Mouse (Mus musculus) myocyte (in vitro differentiated cells): Measurements from ENCODE around the gene BC048403. TPM values are rescaled to one million over a fixed set of nuclear protein-coding genes. Genes with fewer than 3 reads are reported as not detected.

Experiments
- H3K27me3 ChIP-seq: one replicate; pipeline ENCODE4 v1.6.1; 2011; ENCODE audit not compliant: control insufficient read depth, insufficient read depth, insufficient read length
- H3K36me3 ChIP-seq: one replicate; pipeline ENCODE4 v1.6.1; 2011; ENCODE audit not compliant: control insufficient read depth, insufficient read depth
- H3K4me2 ChIP-seq: one replicate; pipeline ENCODE4 v1.6.1; 2011; ENCODE audit warnings: low read depth, control low read depth
- H3K4me3 ChIP-seq: one replicate; pipeline ENCODE4 v1.5.1; 2011; ENCODE audit warnings: mild to moderate bottlenecking, control low read depth, moderate library complexity
- H3K79me2 ChIP-seq: one replicate; pipeline ENCODE4 v1.6.1; 2011; ENCODE audit not compliant: control insufficient read depth, insufficient read depth
- H3ac ChIP-seq: one replicate; pipeline ENCODE4 v1.6.1; 2011; ENCODE audit not compliant: control insufficient read depth, insufficient read length
- CEBPB ChIP-seq: IDR thresholded peaks from 2 replicates; pipeline ENCODE4 v1.6.1; 2011; ENCODE audit warnings: mild to moderate bottlenecking, moderate library complexity; ENCODE audit not compliant: poor library complexity, insufficient read depth, severe bottlenecking
- E2F4 ChIP-seq: IDR thresholded peaks from one replicate; pipeline ENCODE4 v1.6.1; 2011; ENCODE audit warnings: mild to moderate bottlenecking, control low read depth, moderate library complexity; ENCODE audit not compliant: insufficient read depth
- MAX ChIP-seq: IDR thresholded peaks from one replicate; pipeline ENCODE4 v1.6.1; 2011; ENCODE audit warnings: low read depth, mild to moderate bottlenecking, control low read depth
- MYOD1 ChIP-seq, 3 experiments: IDR thresholded peaks; one replicate each; pipeline ENCODE4 v1.6.1; 2011; ENCODE audit warnings: control low read depth in 2 of 3, low read depth in 2 of 3, mild to moderate bottlenecking in 2 of 3, moderate library complexity in 1 of 3; ENCODE audit not compliant: insufficient read length in 2 of 3, control insufficient read depth in 1 of 3
- MYOG ChIP-seq, 3 experiments: IDR thresholded peaks; one replicate each; pipeline ENCODE4 v1.6.1; 2011; ENCODE audit warnings: control low read depth in 2 of 3, low read depth in 2 of 3, mild to moderate bottlenecking in 2 of 3; ENCODE audit not compliant: insufficient read length in 2 of 3, control insufficient read depth in 1 of 3, insufficient read depth in 1 of 3
- POLR2A ChIP-seq: IDR thresholded peaks from one replicate; pipeline ENCODE4 v1.6.1; 2011; ENCODE audit warnings: low read depth, mild to moderate bottlenecking, control low read depth, moderate library complexity; ENCODE audit not compliant: insufficient read length
- POLR2AphosphoS2 ChIP-seq: IDR thresholded peaks from one replicate; pipeline ENCODE4 v1.6.1; 2011; ENCODE audit warnings: low read depth, control low read depth; ENCODE audit not compliant: insufficient read length
- REST ChIP-seq: IDR thresholded peaks from one replicate; pipeline ENCODE4 v1.6.1; 2011; ENCODE audit warnings: mild to moderate bottlenecking, control low read depth, moderate library complexity; ENCODE audit not compliant: insufficient read depth, insufficient read length
- SRF ChIP-seq: IDR thresholded peaks from one replicate; pipeline ENCODE4 v1.6.1; 2011; ENCODE audit warnings: low read depth; ENCODE audit not compliant: control insufficient read depth, insufficient read length
- TCF12 ChIP-seq: IDR thresholded peaks from one replicate; pipeline ENCODE4 v1.6.1; 2011; ENCODE audit warnings: mild to moderate bottlenecking, control low read depth; ENCODE audit not compliant: poor library complexity, insufficient read depth, severe bottlenecking
- TCF3 ChIP-seq: IDR thresholded peaks from one replicate; pipeline ENCODE4 v1.6.1; 2011; ENCODE audit warnings: low read depth, control low read depth; ENCODE audit not compliant: insufficient read length
- USF1 ChIP-seq: IDR thresholded peaks from one replicate; pipeline ENCODE4 v1.6.1; 2011; ENCODE audit warnings: low read depth, mild to moderate bottlenecking, control low read depth, moderate library complexity
- polyA plus RNA-seq: library from polyadenylated mRNA; unstranded; fragments of >200 nt; fragmentation: generic; extraction: Trizol; gene quantifications from one replicate; pipeline ENCODE4 v1.2.1, GENCODE M21; 2012; ENCODE audit warnings: missing spikeins

BC048403 gene
- polyA plus RNA-seq, 1 experiment = 2.8 TPM

- Histone ChIP-seq H3K4me2 (no peak overlapping the region), H3K36me3 (no peaks in the 10 kb centered on the region), H3K27me3 (no peaks in the 10 kb centered on the region), H3K79me2 (no peaks in the 10 kb centered on the region), H3K4me3 (no peak overlapping the region), H3ac (no peak overlapping the region)
- TF ChIP-seq USF1 (no peak), MAX (no peak), MYOD1 (IDR thresholded peaks at IDR 0.05; ENCODE audit: control insufficient read depth in 1 of 3, insufficient read length in 2 of 3, low read depth in 2 of 3) (no peak), POLR2AphosphoS2 (no peak), SRF (no peak), MYOG (IDR thresholded peaks at IDR 0.05; ENCODE audit: control insufficient read depth in 1 of 3, insufficient read depth in 1 of 3, insufficient read length in 2 of 3, low read depth in 2 of 3) (no peak), TCF12 (no peak), TCF3 (no peak), POLR2A (no peak), CEBPB (no peak), REST (no peak), E2F4 (no peak)
Measured at GRCm38 (mm10) chr10:121720701-121721100, 19.0 kb upstream of the BC048403 start.

GRCm38 (mm10) chr10:121726505-121726904 lies 13.2 kb upstream of the BC048403 start:
- Histone ChIP-seq H3K4me2 (no peak overlapping the region), H3K4me3 (no peak overlapping the region), H3K27me3 (no peaks in the 10 kb centered on the region), H3K36me3 (no peaks in the 10 kb centered on the region), H3ac (no peak overlapping the region), H3K79me2 (no peaks in the 10 kb centered on the region)
- TF ChIP-seq REST = no peak
- TF ChIP-seq TCF12 = no peak
- TF ChIP-seq E2F4 = no peak
- TF ChIP-seq POLR2A = no peak
- no peak for TF ChIP-seq TCF3
- TF ChIP-seq CEBPB = no peak
- no peak for TF ChIP-seq MAX
- TF ChIP-seq USF1 = no peak

- H3K4me3 ChIP-seq = no peak overlapping the region
- no peaks in the 10 kb centered on the region for H3K36me3 ChIP-seq
- no peaks in the 10 kb centered on the region for H3K79me2 ChIP-seq
- H3K27me3 ChIP-seq = no peaks in the 10 kb centered on the region
- no peak overlapping the region for H3ac ChIP-seq
- H3K4me2 ChIP-seq = no peak overlapping the region
- no peak for TF ChIP-seq MAX
- no peak for TF ChIP-seq POLR2AphosphoS2
- no peak for TF ChIP-seq POLR2A
- TF ChIP-seq E2F4 = no peak
Measured at GRCm38 (mm10) chr10:121727151-121727550, 12.6 kb upstream of the BC048403 start.

GRCm38 (mm10) chr10:121728226-121728625 lies 11.5 kb upstream of the BC048403 start:
- Histone ChIP-seq H3K4me3 (no peak overlapping the region), H3K4me2 (no peak overlapping the region), H3K27me3 (no peaks in the 10 kb centered on the region), H3K79me2 (no peaks in the 10 kb centered on the region), H3K36me3 (no peaks in the 10 kb centered on the region), H3ac (no peak overlapping the region)
- TF ChIP-seq MYOD1 (IDR thresholded peaks at IDR 0.05; ENCODE audit: control insufficient read depth in 1 of 3, insufficient read length in 2 of 3, low read depth in 2 of 3) (no peak), POLR2A (no peak), POLR2AphosphoS2 (no peak)

GRCm38 (mm10) chr10:121731048-121731725 lies 8.6 kb upstream of the BC048403 start:
- no peak overlapping the region for H3K4me3 ChIP-seq
- H3K4me2 ChIP-seq = no peak overlapping the region
- TF ChIP-seq POLR2A = no peak
- TF ChIP-seq SRF = no peak
- no peak for TF ChIP-seq REST
- no peak for TF ChIP-seq MYOD1 (IDR thresholded peaks at IDR 0.05; ENCODE audit: control insufficient read depth in 1 of 3, insufficient read length in 2 of 3, low read depth in 2 of 3)
- no peak for TF ChIP-seq POLR2AphosphoS2
- no peak for TF ChIP-seq USF1
- TF ChIP-seq E2F4 = no peak
- TF ChIP-seq CEBPB = no peak
- TF ChIP-seq TCF3 = no peak
- no peak for TF ChIP-seq MYOG (IDR thresholded peaks at IDR 0.05; ENCODE audit: control insufficient read depth in 1 of 3, insufficient read depth in 1 of 3, insufficient read length in 2 of 3, low read depth in 2 of 3)
- TF ChIP-seq MAX = no peak
- no peak for TF ChIP-seq TCF12
- no peak overlapping the region for H3ac ChIP-seq
- no peaks in the 10 kb centered on the region for H3K27me3 ChIP-seq
- no peaks in the 10 kb centered on the region for H3K79me2 ChIP-seq
- H3K36me3 ChIP-seq = no peaks in the 10 kb centered on the region
